Mouse (Mus musculus) urinary bladder, postnatal 4 days (tissue): ENCODE data around the gene Slc39a3.
"Not testable (repeated sequence)": the region's sequence is repeated elsewhere in the genome, so short reads cannot be mapped to it uniquely, and the experiment has no call there.

Source experiments
- DNase-seq, 2 experiments: peaks; one replicate each; pipeline ENCODE4 v3.0.0; 2021 to 2022; ENCODE audit warnings: low spot score in 2 of 2

The Slc39a3 gene

GRCm38 (mm10) chr10:81006005-81006677, 31.1 kb downstream of the Slc39a3 start:
- no peak for DNase-seq

DNA sequence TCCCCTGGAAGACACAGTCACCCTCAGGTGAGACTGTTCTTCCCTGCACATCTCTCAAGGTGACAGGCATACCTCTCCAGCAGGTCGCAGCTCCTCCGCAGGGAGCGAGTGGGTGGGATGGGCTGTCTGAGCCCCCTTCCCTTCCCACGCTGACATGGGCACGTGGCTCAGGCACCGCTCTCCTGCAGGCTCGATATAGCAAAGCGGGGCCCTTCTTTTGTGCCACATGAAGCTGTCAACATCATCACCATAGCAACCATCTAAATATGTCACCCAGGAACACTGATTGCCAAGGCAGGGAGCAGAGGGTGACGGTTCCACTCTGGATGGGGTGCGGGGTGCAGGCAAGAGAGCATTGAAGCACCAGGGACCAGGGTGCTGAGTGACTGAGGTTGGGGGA, 36.1 kb downstream of the Slc39a3 start:
- DNase-seq: no peak

DNA sequence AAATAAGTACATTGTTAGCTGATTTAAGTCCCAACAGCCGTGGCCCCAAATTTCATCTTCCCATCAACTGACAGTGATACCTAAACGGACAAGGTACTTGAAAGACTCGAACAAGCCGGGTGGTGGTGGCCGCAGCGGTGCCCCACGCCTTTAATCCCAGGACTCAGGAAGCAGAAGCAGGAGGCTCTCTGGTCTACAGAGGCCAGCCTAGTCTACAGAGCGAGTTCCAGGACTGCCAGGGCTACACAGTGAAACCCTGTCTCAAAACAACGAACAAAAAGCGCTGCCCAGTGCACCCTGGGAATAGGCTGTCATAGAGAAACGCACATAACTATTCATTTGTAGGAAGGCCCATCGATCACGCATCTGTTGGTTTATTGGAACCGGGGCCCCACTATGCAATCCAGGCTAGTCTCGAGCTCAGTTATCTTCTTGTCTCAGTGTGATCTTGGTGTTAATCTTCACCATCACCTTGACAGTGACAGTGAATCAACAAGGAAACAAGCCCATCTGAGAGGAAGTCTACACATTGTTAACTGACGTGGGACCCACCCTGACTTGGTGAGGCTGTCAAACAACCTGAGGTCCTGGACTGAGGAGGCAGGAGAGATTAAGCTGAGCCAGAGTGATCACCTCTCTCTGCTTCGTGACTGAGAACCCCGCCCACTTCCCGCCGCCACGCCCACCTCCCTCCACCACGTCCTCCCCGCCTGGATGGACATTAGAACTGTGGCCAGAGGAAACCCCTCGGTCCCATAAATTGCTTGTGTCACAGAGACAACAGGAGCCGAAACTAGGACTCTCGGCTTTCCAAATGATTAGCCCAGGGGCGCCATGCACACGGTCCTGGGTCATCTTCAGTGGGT, 36.8 kb downstream of the Slc39a3 start:
- DNase-seq: no peak

GRCm38 (mm10) chr10:80999362-81000196, 37.6 kb downstream of the Slc39a3 start:
- DNase-seq: peak; percentile 77 to 86

DNA sequence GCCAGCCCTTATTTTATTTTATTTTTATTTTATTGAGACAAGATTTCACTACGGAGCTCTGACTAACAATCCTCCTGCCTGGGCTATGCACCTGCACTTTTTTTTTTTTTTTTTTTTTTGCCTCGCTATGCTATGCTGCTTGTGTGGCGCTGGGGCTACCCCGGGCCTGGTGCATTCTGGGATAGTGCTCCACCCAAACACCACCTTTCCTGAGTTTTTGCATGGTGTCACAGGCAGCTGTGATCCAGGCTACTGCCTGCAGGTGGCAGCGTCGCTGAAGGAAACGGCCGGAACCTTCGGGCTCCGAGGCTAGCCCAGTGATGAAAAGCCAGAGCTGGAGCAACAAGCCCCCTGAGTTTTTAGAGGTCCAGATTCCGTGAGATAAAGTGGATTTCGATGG, 38.4 kb downstream of the Slc39a3 start:
- DNase-seq: no peak

- no peak for DNase-seq
Measured at GRCm38 (mm10) chr10:80998021-80998420, 39.2 kb downstream of the Slc39a3 start.

GRCm38 (mm10) chr10:80997332-80997731, 39.9 kb downstream of the Slc39a3 start:
- DNase-seq: no peak

DNA sequence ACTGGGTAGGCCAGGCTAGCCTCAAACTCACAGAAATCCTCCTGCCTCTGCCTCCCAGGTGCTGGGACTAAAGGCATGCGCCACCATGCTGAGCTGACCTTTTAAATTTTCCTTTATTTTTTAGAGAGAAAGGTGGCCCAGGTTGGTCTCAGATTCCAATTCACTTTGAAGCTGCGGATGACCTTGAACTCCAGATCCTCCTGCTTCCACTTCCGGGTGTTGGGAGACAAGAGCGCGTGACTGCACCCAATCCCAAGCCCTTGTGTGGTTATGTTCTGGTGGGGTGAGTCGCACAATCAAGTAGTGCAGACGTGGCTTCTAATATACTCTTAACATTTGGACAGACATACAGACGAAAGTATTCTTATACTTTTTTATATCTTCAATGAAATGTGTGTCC, 40.7 kb downstream of the Slc39a3 start:
- no peak for DNase-seq

GRCm38 (mm10) chr10:80995091-80995632, 42.1 kb downstream of the Slc39a3 start:
- DNase-seq: peak; percentile 65 to 85

DNA sequence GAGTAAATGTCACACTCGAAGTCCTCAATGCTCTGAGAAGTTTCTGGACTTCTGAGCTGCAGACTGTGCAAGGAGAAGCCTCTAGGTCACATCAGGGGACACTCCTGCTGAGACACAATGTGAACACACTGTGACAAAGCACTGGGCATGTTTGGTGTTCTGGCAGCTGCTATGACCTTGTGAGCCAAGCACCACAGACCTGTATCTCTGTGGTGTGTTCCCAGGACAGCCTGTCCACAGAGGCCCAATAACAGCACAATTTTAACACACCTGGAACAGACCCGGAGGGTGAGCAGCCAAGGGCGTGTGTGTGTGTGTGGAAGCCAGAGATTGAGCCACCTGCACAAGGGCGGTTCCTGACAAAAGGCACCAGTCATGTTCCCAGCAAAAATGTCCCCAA, 42.6 kb downstream of the Slc39a3 start:
- no peak for DNase-seq

GRCm38 (mm10) chr10:80993276-80993675, 44.0 kb downstream of the Slc39a3 start:
- no peak for DNase-seq

DNA sequence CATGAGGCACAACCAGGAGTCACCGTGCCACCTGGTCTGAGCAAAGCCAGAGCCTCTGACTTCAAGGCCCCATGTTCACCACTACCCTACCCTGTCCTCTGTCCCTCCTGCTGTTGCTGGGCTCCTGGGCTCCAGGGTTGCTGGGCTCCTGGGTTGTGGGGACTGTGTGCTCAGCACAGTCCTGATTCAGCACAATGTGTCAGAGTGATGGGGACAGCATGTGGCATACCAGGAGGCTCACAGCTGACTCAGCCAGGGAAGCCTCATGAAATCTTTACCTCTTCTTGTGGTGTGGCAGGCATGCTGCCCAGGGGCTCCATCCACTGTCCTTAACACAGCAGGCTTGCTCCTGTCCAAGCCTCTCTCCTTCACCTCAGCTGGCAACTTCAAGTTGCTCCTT, 45.3 kb downstream of the Slc39a3 start:
- no peak for DNase-seq

GRCm38 (mm10) chr10:80991007-80991406, 46.2 kb downstream of the Slc39a3 start:
- no peak for DNase-seq

- no peak for DNase-seq
Measured at GRCm38 (mm10) chr10:80990406-80990805, 46.8 kb downstream of the Slc39a3 start.

- DNase-seq: not testable (repeated sequence)
Measured at GRCm38 (mm10) chr10:80989854-80990253, 47.4 kb downstream of the Slc39a3 start.

GRCm38 (mm10) chr10:80989446-80989845, 47.8 kb downstream of the Slc39a3 start:
- no peak for DNase-seq

- peak; percentile 83 to 88 for DNase-seq
Measured at GRCm38 (mm10) chr10:80987709-80988441, 49.4 kb downstream of the Slc39a3 start.

DNA sequence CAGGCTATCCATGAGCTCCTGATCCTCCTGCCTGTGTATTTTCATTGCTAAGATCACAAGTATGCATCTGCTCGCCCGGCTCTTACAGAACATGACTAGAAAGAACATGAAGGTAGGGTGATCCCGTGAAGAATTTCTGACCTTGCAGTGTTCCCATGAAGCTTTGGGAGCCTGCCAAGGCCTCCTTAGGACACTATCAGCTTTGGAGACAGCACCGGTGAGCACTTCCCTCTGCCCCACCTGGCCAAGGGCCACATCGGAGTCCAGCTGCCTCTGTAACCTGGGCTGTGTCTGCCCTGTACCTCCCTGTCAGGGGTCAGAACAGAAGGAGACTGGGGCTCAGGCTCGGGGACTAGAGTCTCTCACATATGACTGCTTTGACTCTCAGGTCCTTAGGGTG, 50.5 kb downstream of the Slc39a3 start:
- no peak for DNase-seq

DNA sequence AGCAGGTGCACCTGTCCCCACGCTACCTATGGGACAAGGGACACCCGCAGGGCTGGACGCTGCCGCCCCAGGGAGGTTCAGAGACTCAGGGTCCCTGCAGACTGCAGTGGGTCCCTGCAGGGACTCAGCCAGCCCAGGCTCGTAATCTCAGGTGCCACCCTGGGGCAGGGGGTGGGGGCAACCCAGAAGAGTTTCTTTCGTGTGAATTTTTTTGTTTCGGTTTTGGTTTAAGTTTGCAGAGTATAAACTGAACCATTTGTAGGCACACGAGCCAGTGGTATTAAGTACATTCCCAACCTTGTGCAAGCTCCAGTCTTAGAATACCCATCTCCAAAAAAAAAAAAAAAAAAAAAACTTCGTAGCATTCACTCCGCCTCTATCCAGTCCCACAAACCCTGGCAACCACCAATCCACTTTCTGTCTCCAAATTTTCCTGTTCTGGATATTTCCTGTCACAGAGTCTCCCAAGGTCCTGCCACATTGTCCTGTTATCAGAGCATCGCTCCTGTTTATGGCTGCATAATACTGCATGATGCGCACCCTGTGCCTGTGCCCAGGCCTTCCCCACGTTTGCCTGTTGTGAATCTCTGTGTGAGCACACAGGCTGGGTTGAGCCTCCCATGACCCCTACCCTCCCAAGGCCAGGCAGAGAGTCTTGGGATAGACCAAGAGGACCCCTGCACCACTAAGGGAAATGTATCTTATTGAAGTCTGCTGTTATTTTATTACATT, 51.1 kb downstream of the Slc39a3 start:
- no peak for DNase-seq

- no peak for DNase-seq
Measured at GRCm38 (mm10) chr10:80985241-80985969, 51.8 kb downstream of the Slc39a3 start.
